Mouse (Mus musculus) c-Kit-positive CD71-positive TER-119-positive erythroid progenitor cells, embryonic 14.5 days (primary cell): ENCODE results near the gene Swsap1.

ENCODE experiments used
- DNase-seq: peaks from one replicate; pipeline ENCODE4 v3.0.0-alpha.2; 2013; ENCODE audit warnings: low spot score

Gene Swsap1

GRCm38 (mm10) chr9:21936692-21937570, 18.6 kb upstream of the Swsap1 start, which contains the start of gene Plppr2:
Plppr2 (plus strand) TSS chr9:21937033.
- peak; percentile 78 for DNase-seq

- DNase-seq, result no peak
Measured at GRCm38 (mm10) chr9:21937711-21938175, 17.8 kb upstream of the Swsap1 start.

- no peak for DNase-seq
Measured at GRCm38 (mm10) chr9:21938234-21938855, 17.2 kb upstream of the Swsap1 start.

GRCm38 (mm10) chr9:21943046-21943445, 12.5 kb upstream of the Swsap1 start:
- no peak for DNase-seq

- DNase-seq, result no peak
Measured at GRCm38 (mm10) chr9:21943638-21944037, 11.9 kb upstream of the Swsap1 start.

GRCm38 (mm10) chr9:21944267-21944666, 11.3 kb upstream of the Swsap1 start:
- DNase-seq, result no peak

GRCm38 (mm10) chr9:21947540-21948130, 7.9 kb upstream of the Swsap1 start:
- DNase-seq, result no peak

- DNase-seq, result no peak
Measured at GRCm38 (mm10) chr9:21948146-21948545, 7.4 kb upstream of the Swsap1 start.

- DNase-seq, result no peak
Measured at GRCm38 (mm10) chr9:21948790-21949189, 6.8 kb upstream of the Swsap1 start.

GRCm38 (mm10) chr9:21950322-21950721, 5.2 kb upstream of the Swsap1 start:
- peak; percentile 69 for DNase-seq

- no peak for DNase-seq
Measured at GRCm38 (mm10) chr9:21951977-21952376, 3.6 kb upstream of the Swsap1 start.

- no peak for DNase-seq
Measured at GRCm38 (mm10) chr9:21953600-21953999, 2.0 kb upstream of the Swsap1 start.

- DNase-seq, result no peak
Measured at GRCm38 (mm10) chr9:21954635-21955034, 920 bp upstream of the Swsap1 start.

GRCm38 (mm10) chr9:21955225-21955569, 358 bp upstream of the Swsap1 start:
- no peak for DNase-seq

- DNase-seq, result no peak
Measured at GRCm38 (mm10) chr9:21958372-21958771, 2.8 kb downstream of the Swsap1 start.

- DNase-seq, result no peak
Measured at GRCm38 (mm10) chr9:21959244-21959643, 3.7 kb downstream of the Swsap1 start.

GRCm38 (mm10) chr9:21960135-21960534, 4.6 kb downstream of the Swsap1 start:
- DNase-seq, result no peak

- DNase-seq, result no peak
Measured at GRCm38 (mm10) chr9:21960558-21961208, 5.1 kb downstream of the Swsap1 start.

GRCm38 (mm10) chr9:21961366-21961980, 5.9 kb downstream of the Swsap1 start:
- DNase-seq, result no peak

- DNase-seq, result no peak
Measured at GRCm38 (mm10) chr9:21962010-21962409, 6.5 kb downstream of the Swsap1 start.

GRCm38 (mm10) chr9:21962416-21963059, 7.0 kb downstream of the Swsap1 start:
- DNase-seq, result peak; percentile 97
